Mouse (Mus musculus): ENCODE measurements at regions not wholly inside any gene's neighbourhood (a gene's known extent, or its start where the extent isn't known, plus 50 kb on each side); places are given as distances from the start of the nearest gene placed in this dataset.

DNA sequence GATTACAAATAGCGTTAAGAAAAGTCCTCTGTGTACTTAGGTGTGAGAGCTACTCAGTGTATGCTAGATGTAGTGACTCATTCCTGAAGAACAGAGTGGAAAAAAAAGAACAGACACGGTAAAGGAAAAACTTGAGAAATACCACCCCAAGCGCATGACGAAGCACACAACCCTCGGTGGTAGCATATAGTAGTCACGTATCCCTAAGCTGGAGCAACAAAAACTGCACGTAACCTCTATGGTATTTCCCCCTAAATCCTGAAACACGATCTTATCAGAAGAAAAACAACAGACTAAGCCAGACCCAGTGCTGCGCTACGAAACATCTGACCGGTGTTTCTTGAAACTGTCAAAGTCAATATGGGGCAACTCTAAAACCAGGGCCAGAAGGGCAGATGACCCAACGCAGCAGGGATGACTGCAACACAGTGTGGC, 162.0 kb downstream of the Cysltr2 start:
- TF ChIP-seq POLR2A (IDR thresholded peaks at IDR 0.05; ENCODE audit: control insufficient read depth, low read depth, low read length) (no peak), CTCF (IDR thresholded peaks at IDR 0.05; ENCODE audit: control insufficient read depth, insufficient read depth, insufficient replicate concordance, low read depth, low read length) (no peak)
